Mouse (Mus musculus): ENCODE measurements around the gene Dnah17.

The Dnah17 gene

GRCm38 (mm10) chr11:118130534-118130933 lies at the start of gene Dnah17:
Gene Dnah17, minus strand, starts transcription at chr11:118130634.
- in situ Hi-C loops (cut with MboI; ENCODE audit: low pct_unique_long_range_greater_than_20kb in 1 of 2, low sequenced_read_pairs in 2 of 2, unreplicated experiment in 1 of 2): no loop called here

- in situ Hi-C loops (cut with MboI; ENCODE audit: low pct_unique_long_range_greater_than_20kb in 1 of 2, low sequenced_read_pairs in 2 of 2, unreplicated experiment in 1 of 2): no loop called here
Measured at GRCm38 (mm10) chr11:118180199-118180598, 49.8 kb upstream of the Dnah17 start.

GRCm38 (mm10) chr11:118178236-118178635 lies 47.8 kb upstream of the Dnah17 start:
- in situ Hi-C loops (cut with MboI; ENCODE audit: low pct_unique_long_range_greater_than_20kb in 1 of 2, low sequenced_read_pairs in 2 of 2, unreplicated experiment in 1 of 2): no loop called here

GRCm38 (mm10) chr11:118174752-118175151 lies 44.3 kb upstream of the Dnah17 start:
- in situ Hi-C loops (cut with MboI; ENCODE audit: low pct_unique_long_range_greater_than_20kb in 1 of 2, low sequenced_read_pairs in 2 of 2, unreplicated experiment in 1 of 2): no loop called here

GRCm38 (mm10) chr11:118172768-118173167 lies 42.3 kb upstream of the Dnah17 start:
- in situ Hi-C loops (cut with MboI; ENCODE audit: low pct_unique_long_range_greater_than_20kb in 1 of 2, low sequenced_read_pairs in 2 of 2, unreplicated experiment in 1 of 2): no loop called here

GRCm38 (mm10) chr11:118170333-118170732 lies 39.9 kb upstream of the Dnah17 start:
- in situ Hi-C loops (cut with MboI; ENCODE audit: low pct_unique_long_range_greater_than_20kb in 1 of 2, low sequenced_read_pairs in 2 of 2, unreplicated experiment in 1 of 2): no loop called here

DNA sequence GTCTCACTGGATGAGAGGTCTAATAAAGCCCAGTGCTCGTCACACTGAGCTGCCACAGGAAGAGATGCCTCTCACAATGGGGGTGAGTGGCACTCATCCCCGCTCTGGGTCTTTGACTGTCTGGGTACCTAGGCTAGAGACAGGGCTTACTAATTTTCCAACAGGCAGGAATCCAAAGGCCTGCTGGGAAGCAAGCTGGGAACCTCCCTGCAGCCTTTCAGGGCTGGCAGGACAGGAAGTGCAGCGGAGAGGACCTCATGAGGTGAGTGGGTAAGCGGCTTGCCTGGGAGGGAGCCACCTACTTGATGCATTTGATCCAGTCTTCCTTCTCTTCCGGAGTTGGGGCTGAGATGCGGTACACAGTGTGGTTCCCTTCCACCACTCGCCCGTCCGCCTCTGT lies 38.3 kb upstream of the Dnah17 start:
- in situ Hi-C loops (cut with MboI; ENCODE audit: low pct_unique_long_range_greater_than_20kb in 1 of 2, low sequenced_read_pairs in 2 of 2, unreplicated experiment in 1 of 2): no loop called here

DNA sequence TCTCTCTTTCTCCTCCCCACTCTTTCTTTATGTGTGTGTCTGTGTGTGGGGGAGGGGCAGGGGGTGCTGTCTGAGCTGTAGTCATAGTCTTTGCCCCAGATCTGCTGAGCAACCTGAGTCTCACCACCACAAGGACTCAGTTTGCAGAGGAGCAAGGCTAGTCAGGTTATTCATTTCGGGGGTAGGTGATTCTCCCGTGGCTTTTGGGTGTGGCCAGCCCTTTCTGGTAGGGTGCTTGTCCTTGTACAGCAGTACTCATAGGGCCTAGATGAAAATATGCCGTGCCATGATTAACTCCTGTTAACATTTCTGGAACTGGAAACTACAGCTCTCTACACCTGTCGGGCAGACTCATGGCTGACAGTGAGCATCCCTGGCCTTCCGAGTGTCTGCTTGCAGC lies 36.2 kb upstream of the Dnah17 start:
- in situ Hi-C loops (cut with MboI; ENCODE audit: low pct_unique_long_range_greater_than_20kb in 1 of 2, low sequenced_read_pairs in 2 of 2, unreplicated experiment in 1 of 2): no loop called here

DNA sequence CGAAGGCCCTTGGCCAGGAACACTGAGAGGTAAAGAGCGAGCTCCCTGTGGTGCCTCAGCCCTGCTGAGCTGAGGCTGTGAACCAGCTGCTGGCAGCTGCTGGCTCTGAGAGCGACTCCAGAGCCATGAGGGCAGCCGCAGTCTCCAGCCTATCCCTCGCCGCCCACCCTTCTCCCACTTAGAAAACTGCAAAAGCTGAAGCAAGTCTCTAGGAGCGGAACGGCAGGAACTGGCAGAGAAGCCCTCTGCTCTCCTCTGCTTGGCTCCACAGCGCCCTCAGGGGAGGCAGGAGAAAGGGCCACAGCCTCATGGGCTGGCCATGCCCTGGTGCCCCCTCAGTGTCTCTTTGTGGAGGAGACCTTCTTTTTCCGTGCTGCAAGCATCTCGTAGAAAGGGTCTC lies 35.2 kb upstream of the Dnah17 start:
- in situ Hi-C loops (cut with MboI; ENCODE audit: low pct_unique_long_range_greater_than_20kb in 1 of 2, low sequenced_read_pairs in 2 of 2, unreplicated experiment in 1 of 2): no loop called here

DNA sequence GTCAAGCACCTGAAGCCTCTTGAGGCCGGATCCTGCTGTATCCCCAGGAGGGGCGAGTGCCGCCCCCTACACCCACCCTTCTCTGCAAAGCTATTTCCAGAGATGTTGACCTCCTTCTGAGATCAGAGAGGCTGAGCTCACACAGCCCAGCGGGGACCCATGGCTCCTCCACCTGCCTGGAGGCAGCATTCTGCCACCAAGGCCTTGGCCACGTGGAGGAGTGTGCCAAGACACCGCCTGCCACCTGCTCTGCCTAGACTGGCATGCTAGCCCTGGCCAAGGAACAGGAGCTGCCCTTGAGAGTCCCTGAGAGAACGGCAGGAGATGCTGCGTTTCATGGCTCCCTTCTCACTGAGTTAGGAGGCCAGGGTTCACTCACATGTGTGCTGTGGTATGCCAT lies 34.1 kb upstream of the Dnah17 start:
- in situ Hi-C loops (cut with MboI; ENCODE audit: low pct_unique_long_range_greater_than_20kb in 1 of 2, low sequenced_read_pairs in 2 of 2, unreplicated experiment in 1 of 2): no loop called here

DNA sequence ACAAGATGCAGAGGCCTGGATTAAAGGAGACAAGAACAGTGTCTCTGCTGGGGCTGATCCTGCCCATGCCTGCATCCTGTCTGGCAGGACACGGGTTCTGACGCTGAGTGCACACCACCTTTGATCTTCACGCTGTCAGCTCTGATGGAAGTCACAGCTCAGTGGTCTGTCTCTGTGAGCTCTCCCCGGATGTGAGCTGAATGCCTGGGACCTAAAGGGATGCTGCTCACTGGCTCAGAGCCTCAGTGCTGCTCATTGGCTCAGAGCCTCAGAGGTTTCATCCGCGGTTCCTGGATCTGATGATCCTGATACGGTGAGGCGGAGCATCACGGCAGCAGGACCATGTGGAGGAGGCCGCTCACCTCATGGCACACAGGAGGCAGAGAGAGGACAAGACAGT lies 31.8 kb upstream of the Dnah17 start:
- in situ Hi-C loops (cut with MboI; ENCODE audit: low pct_unique_long_range_greater_than_20kb in 1 of 2, low sequenced_read_pairs in 2 of 2, unreplicated experiment in 1 of 2): no loop called here

- in situ Hi-C loops (cut with MboI; ENCODE audit: low pct_unique_long_range_greater_than_20kb in 1 of 2, low sequenced_read_pairs in 2 of 2, unreplicated experiment in 1 of 2): no loop called here
Measured at GRCm38 (mm10) chr11:118161240-118161639, 30.8 kb upstream of the Dnah17 start.

DNA sequence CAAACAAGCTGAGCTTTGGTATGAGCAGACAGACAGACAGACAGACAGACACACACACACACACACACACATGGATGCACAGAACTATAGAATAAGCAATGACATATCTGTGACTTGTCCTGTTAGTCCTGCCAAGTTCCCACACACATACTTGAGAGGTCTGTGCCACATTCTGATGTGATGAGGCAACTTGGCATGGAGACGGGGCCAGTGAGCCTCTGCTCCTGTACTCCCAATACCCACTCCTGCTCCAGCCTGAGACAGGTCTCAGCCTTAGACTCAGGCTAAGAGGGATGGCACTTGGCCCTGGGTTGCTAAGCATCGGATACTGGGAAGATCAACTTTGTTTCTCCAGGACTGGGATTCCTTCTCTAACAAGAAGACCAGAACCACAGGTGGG lies 30.3 kb upstream of the Dnah17 start:
- in situ Hi-C loops (cut with MboI; ENCODE audit: low pct_unique_long_range_greater_than_20kb in 1 of 2, low sequenced_read_pairs in 2 of 2, unreplicated experiment in 1 of 2): no loop called here

GRCm38 (mm10) chr11:118158753-118159152 lies 28.3 kb upstream of the Dnah17 start:
- in situ Hi-C loops (cut with MboI; ENCODE audit: low pct_unique_long_range_greater_than_20kb in 1 of 2, low sequenced_read_pairs in 2 of 2, unreplicated experiment in 1 of 2): no loop called here

DNA sequence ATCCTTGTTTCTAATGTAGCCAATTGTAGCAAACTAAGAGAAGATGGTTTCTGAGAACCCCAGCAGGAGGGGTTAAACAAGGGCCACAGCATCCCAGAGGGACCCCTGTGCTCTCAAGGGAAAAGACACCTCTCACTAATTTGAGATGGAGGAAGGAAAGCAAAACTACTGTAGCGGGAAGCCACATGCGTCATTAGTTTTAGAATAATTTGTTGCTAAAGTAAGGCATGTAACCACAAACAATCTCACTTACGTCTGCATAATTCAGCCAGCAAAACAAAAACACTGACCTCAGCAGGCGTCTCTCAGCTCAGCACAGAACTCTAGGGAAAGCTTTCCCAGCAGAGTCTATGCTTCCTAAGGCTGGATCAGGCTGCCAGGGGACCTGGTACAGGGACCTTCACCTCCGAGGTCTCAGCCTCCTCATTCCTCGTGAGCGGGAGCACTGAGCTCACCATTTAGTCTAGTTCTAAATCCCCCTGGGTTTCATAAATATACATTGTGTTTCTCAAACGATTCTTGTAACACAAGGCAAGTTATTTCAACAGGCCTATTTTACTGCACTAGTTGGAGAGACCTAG lies 26.1 kb upstream of the Dnah17 start:
- in situ Hi-C loops (cut with MboI; ENCODE audit: low pct_unique_long_range_greater_than_20kb in 1 of 2, low sequenced_read_pairs in 2 of 2, unreplicated experiment in 1 of 2): no loop called here

DNA sequence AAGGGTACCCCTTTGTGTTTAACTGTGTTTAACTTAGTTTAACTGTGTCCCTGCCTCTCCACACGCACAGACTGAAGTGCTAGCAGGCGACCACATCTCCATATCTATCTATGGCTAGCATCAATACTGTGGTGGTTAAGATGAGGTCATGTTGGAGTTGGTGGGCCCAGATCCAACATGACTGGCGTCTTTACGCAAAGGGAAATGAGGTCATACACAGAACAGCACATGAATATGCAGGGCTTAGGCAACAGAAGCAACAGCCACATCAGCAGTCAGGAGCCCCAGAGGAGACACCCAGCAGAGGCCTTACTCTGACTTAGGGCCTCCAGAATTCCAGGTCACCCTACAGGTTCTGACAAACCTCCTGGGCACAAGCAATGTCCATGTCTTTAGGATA lies 22.5 kb upstream of the Dnah17 start:
- in situ Hi-C loops (cut with MboI; ENCODE audit: low pct_unique_long_range_greater_than_20kb in 1 of 2, low sequenced_read_pairs in 2 of 2, unreplicated experiment in 1 of 2): no loop called here

GRCm38 (mm10) chr11:118151423-118152180 lies 21.2 kb upstream of the Dnah17 start:
- in situ Hi-C loops (cut with MboI; ENCODE audit: low pct_unique_long_range_greater_than_20kb in 1 of 2, low sequenced_read_pairs in 2 of 2, unreplicated experiment in 1 of 2): no loop called here

DNA sequence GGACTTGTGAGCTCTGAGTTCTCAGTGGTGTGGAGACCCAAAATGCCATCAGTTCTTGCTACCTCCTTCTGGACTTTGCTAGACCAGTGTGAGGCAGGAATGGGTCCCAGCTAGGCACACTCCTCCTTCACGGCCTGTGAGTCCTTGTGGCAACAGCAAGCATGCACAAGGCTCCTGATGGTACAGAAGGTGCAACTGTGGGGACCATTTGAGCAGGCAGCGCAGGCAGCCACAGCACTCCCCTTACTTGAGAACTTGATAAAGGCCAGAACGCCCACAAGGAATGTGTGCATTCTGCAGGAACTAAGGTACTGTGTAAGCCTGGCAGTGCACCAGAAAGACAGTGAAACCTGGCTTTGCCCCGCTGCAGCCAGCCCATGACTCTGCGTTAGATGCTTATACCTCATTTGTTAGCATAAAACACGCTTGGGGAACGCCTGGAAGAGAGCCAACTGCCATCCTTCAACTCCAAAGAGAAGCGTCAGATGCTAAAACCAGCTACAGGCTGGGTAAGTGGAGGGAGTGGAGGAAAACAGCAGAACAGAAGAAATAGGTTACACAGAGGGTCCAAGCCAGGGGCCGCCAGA lies 19.8 kb upstream of the Dnah17 start:
- in situ Hi-C loops (cut with MboI; ENCODE audit: low pct_unique_long_range_greater_than_20kb in 1 of 2, low sequenced_read_pairs in 2 of 2, unreplicated experiment in 1 of 2): no loop called here

- in situ Hi-C loops (cut with MboI; ENCODE audit: low pct_unique_long_range_greater_than_20kb in 1 of 2, low sequenced_read_pairs in 2 of 2, unreplicated experiment in 1 of 2): no loop called here
Measured at GRCm38 (mm10) chr11:118147877-118148637, 17.6 kb upstream of the Dnah17 start.

Data from mouse embryonic stem cell (cell line).